Mouse (Mus musculus): ENCODE measurements around the gene Shb. TPM values are rescaled to one million over a fixed set of nuclear protein-coding genes. Genes with fewer than 3 reads are reported as not detected.

The Shb gene
- polyA plus RNA-seq, 1 experiment = 6.5 TPM

- no peak for TF ChIP-seq CTCF (IDR thresholded peaks at IDR 0.05; ENCODE audit: control insufficient read depth, insufficient read depth, low read length)
- TF ChIP-seq POLR2A (IDR thresholded peaks at IDR 0.05; ENCODE audit: borderline replicate concordance, control insufficient read depth, low read depth, low read length) = no peak
- WGBS = 64% methylated on average over 7 of the region's 7 CpGs
- no peak overlapping the region for H3K27ac ChIP-seq (ENCODE audit: control insufficient read depth, insufficient read depth, low read depth, low read length, poor library complexity)
- no peak overlapping the region for H3K4me3 ChIP-seq (replicated peaks; ENCODE audit: control insufficient read depth, low read depth, low read length)
- no peaks in the 10 kb centered on the region for H3K4me1 ChIP-seq (ENCODE audit: control insufficient read depth, insufficient read depth, low read length)
Measured at GRCm38 (mm10) chr4:45461661-45462060, 70.6 kb downstream of the Shb start.

GRCm38 (mm10) chr4:45459375-45459774, 72.9 kb downstream of the Shb start:
- Histone ChIP-seq H3K4me1 (ENCODE audit: control insufficient read depth, insufficient read depth, low read length) (no peaks in the 10 kb centered on the region), H3K4me3 (replicated peaks; ENCODE audit: control insufficient read depth, low read depth, low read length) (no peak overlapping the region), H3K27ac (ENCODE audit: control insufficient read depth, insufficient read depth, low read depth, low read length, poor library complexity) (no peak overlapping the region)
- TF ChIP-seq POLR2A (IDR thresholded peaks at IDR 0.05; ENCODE audit: borderline replicate concordance, control insufficient read depth, low read depth, low read length) (no peak), CTCF (IDR thresholded peaks at IDR 0.05; ENCODE audit: control insufficient read depth, insufficient read depth, low read length) (no peak)
- WGBS = 90% methylated on average over 9 of the region's 9 CpGs

- H3K4me1 ChIP-seq (ENCODE audit: control insufficient read depth, insufficient read depth, low read length) = peaks cover 6% of the 10 kb centered on the region
- no peak overlapping the region for H3K4me3 ChIP-seq (replicated peaks; ENCODE audit: control insufficient read depth, low read depth, low read length)
- 81% methylated on average over 2 of the region's 2 CpGs for WGBS
- no peak overlapping the region for H3K27ac ChIP-seq (ENCODE audit: control insufficient read depth, insufficient read depth, low read depth, low read length, poor library complexity)
- TF ChIP-seq POLR2A (IDR thresholded peaks at IDR 0.05; ENCODE audit: borderline replicate concordance, control insufficient read depth, low read depth, low read length) (no peak), CTCF (IDR thresholded peaks at IDR 0.05; ENCODE audit: control insufficient read depth, insufficient read depth, low read length) (no peak)
Measured at GRCm38 (mm10) chr4:45457543-45457942, 74.7 kb downstream of the Shb start.

GRCm38 (mm10) chr4:45455001-45455400, 77.3 kb downstream of the Shb start:
- H3K27ac ChIP-seq (ENCODE audit: control insufficient read depth, insufficient read depth, low read depth, low read length, poor library complexity) = no peak overlapping the region
- 88% methylated on average over 4 of the region's 4 CpGs for WGBS

GRCm38 (mm10) chr4:45453271-45453851, 78.9 kb downstream of the Shb start:
- Histone ChIP-seq H3K4me3 (replicated peaks; ENCODE audit: control insufficient read depth, low read depth, low read length) (no peak overlapping the region), H3K27ac (ENCODE audit: control insufficient read depth, insufficient read depth, low read depth, low read length, poor library complexity) (no peak overlapping the region), H3K4me1 (ENCODE audit: control insufficient read depth, insufficient read depth, low read length) (peaks cover 13% of the 10 kb centered on the region)
- TF ChIP-seq CTCF (IDR thresholded peaks at IDR 0.05; ENCODE audit: control insufficient read depth, insufficient read depth, low read length) (no peak), POLR2A (IDR thresholded peaks at IDR 0.05; ENCODE audit: borderline replicate concordance, control insufficient read depth, low read depth, low read length) (no peak)
- 56% methylated on average over 3 of the region's 3 CpGs for WGBS

More at GRCm38 (mm10) chr4:45455001-45455400, 77.3 kb downstream of the Shb start:
- no peak overlapping the region for H3K4me3 ChIP-seq (replicated peaks; ENCODE audit: control insufficient read depth, low read depth, low read length)
- peaks cover 13% of the 10 kb centered on the region for H3K4me1 ChIP-seq (ENCODE audit: control insufficient read depth, insufficient read depth, low read length)
- TF ChIP-seq CTCF (IDR thresholded peaks at IDR 0.05; ENCODE audit: control insufficient read depth, insufficient read depth, low read length) = no peak
- no peak for TF ChIP-seq POLR2A (IDR thresholded peaks at IDR 0.05; ENCODE audit: borderline replicate concordance, control insufficient read depth, low read depth, low read length)

- Histone ChIP-seq H3K27ac (ENCODE audit: control insufficient read depth, insufficient read depth, low read depth, low read length, poor library complexity) (peak overlapping the region; percentile 56), H3K4me3 (replicated peaks; ENCODE audit: control insufficient read depth, low read depth, low read length) (no peak overlapping the region), H3K4me1 (ENCODE audit: control insufficient read depth, insufficient read depth, low read length) (peaks cover 13% of the 10 kb centered on the region)
- TF ChIP-seq POLR2A (IDR thresholded peaks at IDR 0.05; ENCODE audit: borderline replicate concordance, control insufficient read depth, low read depth, low read length) (peak; percentile 0; the same call in 1 of the 2 replicates), CTCF (IDR thresholded peaks at IDR 0.05; ENCODE audit: control insufficient read depth, insufficient read depth, low read length) (no peak)
- 44% methylated on average over 7 of the region's 7 CpGs for WGBS
Measured at GRCm38 (mm10) chr4:45452569-45453111, 79.6 kb downstream of the Shb start.

- WGBS = 81% methylated on average over 5 of the region's 5 CpGs
- Histone ChIP-seq H3K4me3 (replicated peaks; ENCODE audit: control insufficient read depth, low read depth, low read length) (no peak overlapping the region), H3K4me1 (ENCODE audit: control insufficient read depth, insufficient read depth, low read length) (peaks cover 13% of the 10 kb centered on the region), H3K27ac (ENCODE audit: control insufficient read depth, insufficient read depth, low read depth, low read length, poor library complexity) (no peak overlapping the region)
- no peak for TF ChIP-seq CTCF (IDR thresholded peaks at IDR 0.05; ENCODE audit: control insufficient read depth, insufficient read depth, low read length)
- TF ChIP-seq POLR2A (IDR thresholded peaks at IDR 0.05; ENCODE audit: borderline replicate concordance, control insufficient read depth, low read depth, low read length) = no peak
Measured at GRCm38 (mm10) chr4:45449012-45449411, 83.3 kb downstream of the Shb start.

GRCm38 (mm10) chr4:45448481-45448880, 83.8 kb downstream of the Shb start:
- Histone ChIP-seq H3K4me1 (ENCODE audit: control insufficient read depth, insufficient read depth, low read length) (peaks cover 11% of the 10 kb centered on the region), H3K27ac (ENCODE audit: control insufficient read depth, insufficient read depth, low read depth, low read length, poor library complexity) (no peak overlapping the region), H3K4me3 (replicated peaks; ENCODE audit: control insufficient read depth, low read depth, low read length) (no peak overlapping the region)
- TF ChIP-seq CTCF (IDR thresholded peaks at IDR 0.05; ENCODE audit: control insufficient read depth, insufficient read depth, low read length) (no peak), POLR2A (IDR thresholded peaks at IDR 0.05; ENCODE audit: borderline replicate concordance, control insufficient read depth, low read depth, low read length) (no peak)
- 61% methylated on average over 7 of the region's 7 CpGs for WGBS

All from bone marrow, adult 2 months (tissue).